Mouse (Mus musculus) G1E (cell line): ENCODE results near the gene Rcan1.

Experiments
- CTCF ChIP-seq: IDR thresholded peaks from 2 replicates; pipeline ENCODE4 v1.5.1; 2012; ENCODE audit warnings: low read depth, low read length, inconsistent platforms, mixed read lengths
- GATA1 ChIP-seq: IDR thresholded peaks from 2 replicates; pipeline ENCODE4 v1.6.1; 2012; ENCODE audit warnings: borderline replicate concordance, low read length, inconsistent platforms, mixed read lengths
- GATA2 ChIP-seq: IDR thresholded peaks from 2 replicates; pipeline ENCODE4 v1.6.1; 2012; ENCODE audit warnings: low read depth, low read length, inconsistent platforms, borderline replicate concordance
- TAL1 ChIP-seq: conservative IDR thresholded peaks from 2 replicates; pipeline ENCODE4 v1.6.1; 2012; ENCODE audit warnings: low read depth, low read length, inconsistent platforms, mixed read lengths

GRCm38 (mm10) chr16:92468459-92468858, 2.2 kb downstream of the Rcan1 start:
- TF ChIP-seq CTCF (no peak), GATA1 (no peak), TAL1 (no peak), GATA2 (no peak)
